Mouse (Mus musculus): ENCODE measurements around the gene Eddm3b.
"Not testable (repeated sequence)": the region's sequence is repeated elsewhere in the genome, so short reads cannot be mapped to it uniquely, and the experiment has no call there.

- TF ChIP-seq CTCF (IDR thresholded peaks at IDR 0.05; ENCODE audit: control insufficient read depth, insufficient read depth, low read length) = peak; percentile 50
- TF ChIP-seq POLR2A (IDR thresholded peaks at IDR 0.05; ENCODE audit: borderline replicate concordance, control insufficient read depth, low read depth, low read length) = not testable (repeated sequence)
Observed at GRCm38 (mm10) chr14:51098300-51098699, 15.9 kb upstream of the Eddm3b start.

Data from bone marrow, adult 2 months (tissue).